Mouse (Mus musculus): Measurements from ENCODE around the gene Fadd.

Fadd gene

GRCm38 (mm10) chr7:144577876-144578275 lies 4.4 kb downstream of the Fadd start:
- CTCF ChIA-PET, result interaction anchor here (1.1 kb wide), 1 partner anchor 26 kb away, joined by 3 read pairs; no protein-coding TSS in a partner anchor

GRCm38 (mm10) chr7:144572234-144572633 lies 10.0 kb downstream of the Fadd start:
- CTCF ChIA-PET, result no interaction called here

GRCm38 (mm10) chr7:144571598-144571997 lies 10.7 kb downstream of the Fadd start:
- CTCF ChIA-PET, result no interaction called here

GRCm38 (mm10) chr7:144569428-144569827 lies 12.8 kb downstream of the Fadd start:
- CTCF ChIA-PET, result no interaction called here

GRCm38 (mm10) chr7:144568091-144568490 lies 14.2 kb downstream of the Fadd start:
- CTCF ChIA-PET, result interaction anchor here (0.6 kb wide), 1 partner anchor 14 kb away, joined by 4 read pairs; the partner anchor contains the start of gene Ppfia1

GRCm38 (mm10) chr7:144566921-144567682 lies 15.2 kb downstream of the Fadd start:
- CTCF ChIA-PET, result no interaction called here

GRCm38 (mm10) chr7:144563456-144564155 lies 18.7 kb downstream of the Fadd start:
- CTCF ChIA-PET, result no interaction called here

GRCm38 (mm10) chr7:144562016-144562415 lies 20.2 kb downstream of the Fadd start:
- CTCF ChIA-PET, result no interaction called here

GRCm38 (mm10) chr7:144560594-144560993 lies 21.7 kb downstream of the Fadd start:
- CTCF ChIA-PET, result no interaction called here

GRCm38 (mm10) chr7:144558552-144558951 lies 23.7 kb downstream of the Fadd start:
- CTCF ChIA-PET, result interaction anchor here (0.5 kb wide), 1 partner anchor 481 kb away, joined by 3 read pairs; no protein-coding TSS in a partner anchor

- CTCF ChIA-PET, result interaction anchor here (0.7 kb wide), 2 partner anchors 14 to 20 kb away, joined by 3 to 4 read pairs; no protein-coding TSS in a partner anchor
Measured at GRCm38 (mm10) chr7:144554123-144554472, 28.2 kb downstream of the Fadd start.

GRCm38 (mm10) chr7:144553237-144554122 lies 28.8 kb downstream of the Fadd start, which contains the start of gene Ppfia1:
Gene Ppfia1 (minus strand): TSS chr7:144553729.
- CTCF ChIA-PET, result interaction anchor here (0.6 to 0.7 kb wide), 3 partner anchors 15 to 23 kb away, joined by 3 to 7 read pairs (median 4); no protein-coding TSS in a partner anchor

GRCm38 (mm10) chr7:144552274-144552673 lies 30.0 kb downstream of the Fadd start:
- CTCF ChIA-PET, result interaction anchor here (1.2 kb wide), 1 partner anchor 25 kb away, joined by 3 read pairs; no protein-coding TSS in a partner anchor

- CTCF ChIA-PET, result interaction anchor here (1.2 kb wide), 1 partner anchor 26 kb away, joined by 3 read pairs; no protein-coding TSS in a partner anchor
Measured at GRCm38 (mm10) chr7:144550811-144551210, 31.5 kb downstream of the Fadd start.

GRCm38 (mm10) chr7:144549904-144550566 lies 32.2 kb downstream of the Fadd start:
- CTCF ChIA-PET, result no interaction called here

- CTCF ChIA-PET, result no interaction called here
Measured at GRCm38 (mm10) chr7:144545231-144545630, 37.0 kb downstream of the Fadd start.

GRCm38 (mm10) chr7:144541351-144541750 lies 40.9 kb downstream of the Fadd start:
- CTCF ChIA-PET, result no interaction called here

GRCm38 (mm10) chr7:144539146-144539545 lies 43.1 kb downstream of the Fadd start:
- CTCF ChIA-PET, result no interaction called here

GRCm38 (mm10) chr7:144538030-144538644 lies 44.1 kb downstream of the Fadd start:
- CTCF ChIA-PET, result no interaction called here

GRCm38 (mm10) chr7:144536367-144536766 lies 45.9 kb downstream of the Fadd start:
- CTCF ChIA-PET, result no interaction called here

- CTCF ChIA-PET, result no interaction called here
Measured at GRCm38 (mm10) chr7:144534773-144535172, 47.5 kb downstream of the Fadd start.
